Mouse (Mus musculus): ENCODE data around the gene Bcl6. TPM values are rescaled to one million over a fixed set of nuclear protein-coding genes. Genes with fewer than 3 reads are reported as not detected.

Bcl6 gene
- total and polyA plus RNA-seq, 2 experiments from 2014 or later = 0.69 to 9.2 TPM

DNA sequence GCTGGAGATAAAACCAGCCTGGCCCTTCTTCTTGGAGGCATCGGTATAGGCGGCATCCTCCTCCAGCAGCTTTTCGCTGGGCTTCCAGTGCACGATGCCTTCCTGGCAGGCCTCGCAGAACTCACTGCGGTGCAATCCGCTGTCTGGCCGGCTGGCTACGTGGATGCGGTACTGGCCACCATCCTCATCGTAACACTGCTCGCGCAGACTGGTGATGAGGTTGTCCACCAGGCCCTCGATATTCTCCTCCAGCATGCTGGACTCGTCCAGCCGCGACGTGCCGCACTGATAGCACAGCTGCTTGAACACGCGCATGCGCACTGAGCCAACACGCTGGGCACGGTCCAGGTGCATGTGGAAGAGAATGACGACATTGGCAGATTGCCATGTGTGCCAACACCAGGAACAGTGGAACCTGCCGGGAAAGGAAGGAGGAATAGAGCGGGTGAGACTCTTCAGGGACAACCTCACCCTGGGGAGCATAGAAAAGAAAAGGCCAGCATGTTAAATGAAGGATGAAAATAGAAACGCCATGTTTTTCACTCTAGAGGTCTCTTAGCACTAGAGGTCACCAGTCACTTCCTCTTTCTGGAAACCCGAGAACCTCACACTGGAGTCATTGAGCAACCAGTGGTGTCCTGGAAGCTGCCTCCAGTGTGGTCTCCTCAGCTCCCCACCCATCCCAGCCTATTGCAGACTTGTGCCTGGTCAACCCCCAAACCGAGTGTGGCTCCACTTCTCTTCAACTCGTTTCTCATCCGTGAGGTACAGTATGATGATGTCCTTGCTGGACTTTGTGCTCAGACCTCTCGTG lies 61.1 kb downstream of the Bcl6 start:
- H3K36me3 ChIP-seq (ENCODE audit: insufficient read depth) = no peaks in the 10 kb centered on the region
- H3K4me2 ChIP-seq (ENCODE audit: low read depth) = no peak overlapping the region
- H3K27me3 ChIP-seq (ENCODE audit: insufficient read depth, low read length) = no peaks in the 10 kb centered on the region
- DNase-seq (no peak), ATAC-seq (no peak)
- H3K4me3 ChIP-seq (ENCODE audit: low read depth, low read length) = no peak overlapping the region
- H3K9me3 ChIP-seq (ENCODE audit: low read length) = no peaks in the 10 kb centered on the region
- no peak for TF ChIP-seq CTCF (IDR thresholded peaks at IDR 0.05; ENCODE audit: low read depth)
- no peak overlapping the region for H3K27ac ChIP-seq (ENCODE audit: low read depth, low read length)
- no peak overlapping the region for H3K9ac ChIP-seq
- 93% methylated on average over 33 of the region's 33 CpGs for WGBS
- no peaks in the 10 kb centered on the region for H3K4me1 ChIP-seq (ENCODE audit: insufficient read depth)

DNA sequence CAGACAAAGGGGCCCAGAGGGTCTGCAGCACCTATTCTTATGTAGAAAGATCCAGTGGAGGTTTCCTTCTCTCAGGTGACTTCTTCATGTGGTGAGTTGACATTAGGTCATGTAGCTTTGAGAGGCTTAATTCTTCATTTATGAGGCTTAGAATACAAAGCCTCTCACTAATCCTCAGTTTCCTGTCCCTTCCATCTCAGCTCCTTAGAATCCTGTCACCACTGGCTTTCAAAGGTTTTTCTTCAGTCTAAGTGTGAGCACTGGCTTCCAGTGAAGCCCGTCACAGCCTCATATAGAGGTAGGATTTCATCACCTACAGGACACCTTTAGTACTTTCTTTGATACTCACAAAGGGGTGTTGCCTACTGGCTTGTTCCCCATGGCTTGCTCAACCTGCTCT lies 65.7 kb downstream of the Bcl6 start:
- Histone ChIP-seq H3K9me3 (ENCODE audit: low read length) (no peaks in the 10 kb centered on the region), H3K27me3 (ENCODE audit: insufficient read depth, low read length) (no peaks in the 10 kb centered on the region), H3K4me2 (ENCODE audit: low read depth) (no peak overlapping the region), H3K9ac (no peak overlapping the region), H3K4me1 (ENCODE audit: insufficient read depth) (no peaks in the 10 kb centered on the region), H3K36me3 (ENCODE audit: insufficient read depth) (no peaks in the 10 kb centered on the region), H3K4me3 (ENCODE audit: low read depth, low read length) (no peak overlapping the region), H3K27ac (ENCODE audit: low read depth, low read length) (no peak overlapping the region)
- DNase-seq = no peak
- WGBS = 97% methylated on average over 1 of the region's 1 CpGs
- ATAC-seq = no peak
- no peak for TF ChIP-seq CTCF (IDR thresholded peaks at IDR 0.05; ENCODE audit: low read depth)

DNA sequence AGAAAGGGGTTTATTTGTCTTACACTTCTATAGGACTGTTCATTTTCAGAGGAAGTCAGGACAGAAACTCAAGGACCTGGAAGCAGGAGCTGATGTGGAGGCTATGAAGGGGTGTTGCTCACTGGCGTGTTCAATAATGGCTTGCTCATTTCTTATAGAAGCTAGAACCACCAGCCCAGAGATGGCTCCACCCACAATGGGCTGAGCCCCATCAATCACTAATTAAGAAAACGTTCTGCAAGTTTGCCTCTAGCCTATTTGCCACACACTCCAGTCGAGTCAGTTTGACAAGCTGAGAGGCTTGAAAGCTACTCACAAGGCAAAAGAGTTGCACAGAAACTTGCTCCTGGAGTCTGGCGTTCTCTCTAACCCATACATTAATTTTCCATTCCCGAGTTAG lies 67.0 kb downstream of the Bcl6 start:
- H3K27ac ChIP-seq (ENCODE audit: low read depth, low read length) = no peak overlapping the region
- no peaks in the 10 kb centered on the region for H3K4me1 ChIP-seq (ENCODE audit: insufficient read depth)
- DNase-seq (no peak), ATAC-seq (no peak)
- H3K27me3 ChIP-seq (ENCODE audit: insufficient read depth, low read length) = no peaks in the 10 kb centered on the region
- H3K9me3 ChIP-seq (ENCODE audit: low read length) = no peaks in the 10 kb centered on the region
- no peaks in the 10 kb centered on the region for H3K36me3 ChIP-seq (ENCODE audit: insufficient read depth)
- no peak overlapping the region for H3K4me2 ChIP-seq (ENCODE audit: low read depth)
- no peak for TF ChIP-seq CTCF (IDR thresholded peaks at IDR 0.05; ENCODE audit: low read depth)
- no peak overlapping the region for H3K9ac ChIP-seq
- no peak overlapping the region for H3K4me3 ChIP-seq (ENCODE audit: low read depth, low read length)
- WGBS = 57% methylated on average over 5 of the region's 5 CpGs

DNA sequence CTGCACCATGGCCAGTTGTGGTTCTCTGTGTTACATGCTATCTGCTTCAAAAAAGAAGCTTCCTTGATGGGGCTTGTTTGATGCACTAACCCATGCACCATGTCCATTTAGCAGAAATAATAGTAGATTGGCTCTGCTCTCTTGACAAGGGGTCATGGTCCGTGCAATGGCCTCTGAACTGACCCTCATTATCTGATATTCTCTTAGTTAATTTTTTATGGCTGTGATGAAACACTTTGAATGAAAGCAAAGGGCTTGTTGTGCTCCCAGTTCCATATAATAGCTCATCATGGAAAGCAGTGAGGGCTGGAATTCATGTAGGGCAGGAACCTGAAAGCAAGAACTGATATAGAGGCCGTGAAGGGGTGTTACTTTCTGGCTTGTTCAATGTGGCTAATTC lies 69.2 kb downstream of the Bcl6 start:
- Histone ChIP-seq H3K27ac (ENCODE audit: low read depth, low read length) (no peak overlapping the region), H3K9me3 (ENCODE audit: low read length) (no peaks in the 10 kb centered on the region), H3K4me1 (ENCODE audit: insufficient read depth) (no peaks in the 10 kb centered on the region), H3K4me2 (ENCODE audit: low read depth) (no peak overlapping the region), H3K9ac (no peak overlapping the region), H3K27me3 (ENCODE audit: insufficient read depth, low read length) (no peaks in the 10 kb centered on the region), H3K4me3 (ENCODE audit: low read depth, low read length) (no peak overlapping the region), H3K36me3 (ENCODE audit: insufficient read depth) (no peaks in the 10 kb centered on the region)
- DNase-seq (no peak), ATAC-seq (no peak)
- WGBS = 83% methylated on average over 2 of the region's 2 CpGs
- TF ChIP-seq CTCF (IDR thresholded peaks at IDR 0.05; ENCODE audit: low read depth) = no peak

Other genes starting within 250 kb of the Bcl6 start
- 220 and 230 TPM in 2 replicates for gene Sst, start 97.9 kb downstream of the Bcl6 start, total RNA-seq (2014; rRNA removed)
- gene Sst, start 97.9 kb downstream of the Bcl6 start, polyA plus RNA-seq (2015; fragmentation: Nextera tagmentation; extraction: Ambion mirVana) = 513 and 516 TPM in 2 replicates
- 0.38 and 0.62 TPM in 2 replicates for gene Rtp2, start 56.5 kb downstream of the Bcl6 start, total RNA-seq (2014; rRNA removed)
- gene Rtp2, start 56.5 kb downstream of the Bcl6 start, polyA plus RNA-seq (2015; fragmentation: Nextera tagmentation; extraction: Ambion mirVana) = 0.24 and 0.36 TPM in 2 replicates
- not detected in 2 replicates for gene Gm37419, start 370 bp downstream of the Bcl6 start, total RNA-seq (2014; rRNA removed)
- not detected in 2 replicates for gene Gm37419, start 370 bp downstream of the Bcl6 start, polyA plus RNA-seq (2015; fragmentation: Nextera tagmentation; extraction: Ambion mirVana)

Data from forebrain, postnatal 0 days (tissue).